Mouse (Mus musculus) monocyte, adult 59 days (primary cell): ENCODE data around the gene Speer3. TPM values are rescaled to one million over a fixed set of nuclear protein-coding genes. Genes with fewer than 3 reads are reported as not detected.

Experiments used
- total RNA-seq, 2 experiments: library from RNA; stranded (reverse); gene quantifications; one replicate each; pipeline ENCODE4 v1.2.4; 2023

The Speer3 gene
- not detected for total RNA-seq

GRCm38 (mm10) chr5:13791319-13791718 lies at the start of gene Speer3:
Speer3 (plus strand) TSS chr5:13791619.

Other genes starting within 250 kb of the Speer3 start
- not detected for gene Sema3e, start 233.7 kb downstream of the Speer3 start, total RNA-seq